12 mouse cellular contexts compared by ENCODE assay signal in genomic region chr8:111715514-111715913, GRCm38 (mm10). TPM values are rescaled to one million over a fixed set of nuclear protein-coding genes. Genes with fewer than 3 reads are reported as not detected.
DNase-seq lines count a peak whose midpoint lies in the region; ATAC-seq lines count a peak whose summit lies in the region.
"Had no signal": no experiment of that assay in that cellular context is flagged by ENCODE, and none has a peak within 500 bp of the region (broad histone marks: within the 10 kb centered on the region; RNA-seq: fewer than 3 reads in every experiment).

No protein-coding gene starts in this region.

- peak; percentile 3 for DNase-seq in adrenal gland, postnatal 10 days
- DNase-seq in adrenal gland, postnatal 36 days = no peak
- no peak for DNase-seq in forebrain, embryonic 10.5 days (ENCODE audit: extremely low spot score, low spot score)
- no peak for DNase-seq in spleen, adult 18-20 months
- DNase-seq in right cerebral cortex, postnatal 14 days = no peak
- DNase-seq: lung, adult 18-20 months had no signal

- H3K36me3 ChIP-seq in intestine, embryonic 15.5 days = peaks cover 52% of the 10 kb centered on the region
- H3K36me3 ChIP-seq in intestine, embryonic 16.5 days (ENCODE audit: control insufficient read depth, insufficient read depth, low read length) = peaks cover 35% of the 10 kb centered on the region
- H3K36me3 ChIP-seq in forebrain, embryonic 10.5 days (replicated peaks) = peaks cover 95% of the 10 kb centered on the region
- H3K36me3 ChIP-seq in midbrain, embryonic 13.5 days = peaks cover 68% of the 10 kb centered on the region

- no peak for ATAC-seq in intestine, embryonic 15.5 days
- no peak for ATAC-seq in intestine, embryonic 16.5 days
- no peak for ATAC-seq in midbrain, embryonic 13.5 days

- 86% methylated on average over 13 of the region's 13 CpGs for WGBS in intestine, embryonic 15.5 days
- 88% methylated on average over 13 of the region's 13 CpGs for WGBS in intestine, embryonic 16.5 days
- WGBS in forebrain, embryonic 10.5 days = 88% methylated on average over 13 of the region's 13 CpGs
- 80% methylated on average over 13 of the region's 13 CpGs for WGBS in midbrain, embryonic 13.5 days

- H3K4me2 ChIP-seq in intestine, embryonic 15.5 days (replicated peaks) = no peak overlapping the region
- H3K4me2 ChIP-seq in intestine, embryonic 16.5 days (ENCODE audit: low read depth, low read length) = no peak overlapping the region
- no peak overlapping the region for H3K4me2 ChIP-seq in midbrain, embryonic 13.5 days (replicated peaks)

- H3K27me3 ChIP-seq in intestine, embryonic 15.5 days (replicated peaks) = no peaks in the 10 kb centered on the region
- no peaks in the 10 kb centered on the region for H3K27me3 ChIP-seq in intestine, embryonic 16.5 days (replicated peaks; ENCODE audit: control insufficient read depth, insufficient read depth, low read length)
- no peaks in the 10 kb centered on the region for H3K27me3 ChIP-seq in forebrain, embryonic 10.5 days (ENCODE audit: poor library complexity, severe bottlenecking)
- no peaks in the 10 kb centered on the region for H3K27me3 ChIP-seq in midbrain, embryonic 13.5 days

- no peaks in the 10 kb centered on the region for H3K9me3 ChIP-seq in intestine, embryonic 15.5 days
- no peaks in the 10 kb centered on the region for H3K9me3 ChIP-seq in intestine, embryonic 16.5 days (ENCODE audit: control insufficient read depth, low read length)
- no peaks in the 10 kb centered on the region for H3K9me3 ChIP-seq in forebrain, embryonic 10.5 days
- no peaks in the 10 kb centered on the region for H3K9me3 ChIP-seq in midbrain, embryonic 13.5 days

- H3K4me3 ChIP-seq in intestine, embryonic 15.5 days (replicated peaks) = no peak overlapping the region
- H3K4me3 ChIP-seq in intestine, embryonic 16.5 days (ENCODE audit: low read length) = no peak overlapping the region
- no peak overlapping the region for H3K4me3 ChIP-seq in forebrain, embryonic 10.5 days
- H3K4me3 ChIP-seq in midbrain, embryonic 13.5 days (replicated peaks) = no peak overlapping the region
- H3K4me3 ChIP-seq: erythroblast, embryonic 14.5 days had no signal

- 0 out of 2 replicates have a peak overlapping the region, but pooled peaks have one; percentile 94 for H3K27ac ChIP-seq in intestine, embryonic 15.5 days
- H3K27ac ChIP-seq in intestine, embryonic 16.5 days (ENCODE audit: low read length) = no peak overlapping the region
- peak overlapping the region; percentile 81 for H3K27ac ChIP-seq in forebrain, embryonic 10.5 days
- peak overlapping the region; percentile 98 for H3K27ac ChIP-seq in midbrain, embryonic 13.5 days

- H3K4me1 ChIP-seq in intestine, embryonic 15.5 days (replicated peaks) = peaks cover 42% of the 10 kb centered on the region
- peaks cover 40% of the 10 kb centered on the region for H3K4me1 ChIP-seq in intestine, embryonic 16.5 days (ENCODE audit: control insufficient read depth, insufficient read depth, low read length)
- peaks cover 28% of the 10 kb centered on the region for H3K4me1 ChIP-seq in forebrain, embryonic 10.5 days
- H3K4me1 ChIP-seq in midbrain, embryonic 13.5 days (replicated peaks) = peaks cover 48% of the 10 kb centered on the region

- H3K9ac ChIP-seq in intestine, embryonic 15.5 days = no peak overlapping the region
- no peak overlapping the region for H3K9ac ChIP-seq in intestine, embryonic 16.5 days (ENCODE audit: low read depth, low read length)
- 0 out of 2 replicates have a peak overlapping the region, but pooled peaks have one; percentile 64 for H3K9ac ChIP-seq in midbrain, embryonic 13.5 days (replicated peaks)

RNA-seq across cellular contexts. Expression of gene Ctrb1, which starts 24.7 kb away (rescaled TPM):
- under 1 TPM in 1 of 2 experiments, not detected in 1; 0.42 TPM for total RNA-seq in adrenal gland, postnatal 10 days (2021)
- total RNA-seq in adrenal gland, postnatal 36 days (2021) = under 1 TPM in 1 of 2 experiments, not detected in 1; 0.36 TPM
- 1,145 and 3,143 TPM in 2 replicates for polyA plus RNA-seq in intestine, embryonic 15.5 days (2015; fragmentation: Nextera tagmentation; extraction: Ambion mirVana)
- 1,904 and 2,500 TPM in 2 replicates for polyA plus RNA-seq in intestine, embryonic 16.5 days (2015; fragmentation: Nextera tagmentation; extraction: Ambion mirVana)
- polyA plus RNA-seq in forebrain, embryonic 10.5 days (2016; fragmentation: Nextera tagmentation; extraction: Ambion mirVana) = not detected in 2 replicates
- polyA plus RNA-seq in midbrain, embryonic 13.5 days (2015; fragmentation: Nextera tagmentation; extraction: Ambion mirVana) = 1.6 and 2.2 TPM in 2 replicates
- total RNA-seq: left cerebral cortex, adult 8-10 months; neutrophil, adult 5-6 weeks had no signal
- polyA plus RNA-seq: erythroblast, embryonic 14.5 days had no signal

RNA-seq across cellular contexts. Expression of gene Bcar1, which starts 28.1 kb away (rescaled TPM):
- total RNA-seq in adrenal gland, postnatal 10 days (2021) = 10 to 100 TPM; 53.4 to 62.7 TPM
- total RNA-seq in adrenal gland, postnatal 36 days (2021) = 10 to 100 TPM; 68.5 to 75.7 TPM
- polyA plus RNA-seq in intestine, embryonic 15.5 days (2015; fragmentation: Nextera tagmentation; extraction: Ambion mirVana) = 40.8 and 44.2 TPM in 2 replicates
- polyA plus RNA-seq in intestine, embryonic 16.5 days (2015; fragmentation: Nextera tagmentation; extraction: Ambion mirVana) = 44.6 and 48.5 TPM in 2 replicates
- polyA plus RNA-seq in forebrain, embryonic 10.5 days (2016; fragmentation: Nextera tagmentation; extraction: Ambion mirVana) = 46.6 and 49.9 TPM in 2 replicates
- polyA plus RNA-seq in midbrain, embryonic 13.5 days (2015; fragmentation: Nextera tagmentation; extraction: Ambion mirVana) = 48.7 and 55.0 TPM in 2 replicates

Comparison
In these comparisons a context has a peak if more than half of its experiments do, and no peak if none do; other contexts are left out.
1. RNA of gene Ctrb1, which starts 24.7 kb away (polyA plus RNA-seq): 1,904 to 2,500 TPM in intestine, embryonic 16.5 days and 1,145 to 3,143 TPM in intestine, embryonic 15.5 days; 1.6 to 2.2 TPM in midbrain, embryonic 13.5 days and not detected in forebrain, embryonic 10.5 days; every median in the first group is over 100 times any median in the second.